Mouse (Mus musculus): ENCODE measurements at regions not wholly inside any gene's neighbourhood (a gene's known extent, or its start where the extent isn't known, plus 50 kb on each side); places are given as distances from the start of the nearest gene placed in this dataset.
"Not testable (repeated sequence)": the region's sequence is repeated elsewhere in the genome, so short reads cannot be mapped to it uniquely, and the experiment has no call there.

DNA sequence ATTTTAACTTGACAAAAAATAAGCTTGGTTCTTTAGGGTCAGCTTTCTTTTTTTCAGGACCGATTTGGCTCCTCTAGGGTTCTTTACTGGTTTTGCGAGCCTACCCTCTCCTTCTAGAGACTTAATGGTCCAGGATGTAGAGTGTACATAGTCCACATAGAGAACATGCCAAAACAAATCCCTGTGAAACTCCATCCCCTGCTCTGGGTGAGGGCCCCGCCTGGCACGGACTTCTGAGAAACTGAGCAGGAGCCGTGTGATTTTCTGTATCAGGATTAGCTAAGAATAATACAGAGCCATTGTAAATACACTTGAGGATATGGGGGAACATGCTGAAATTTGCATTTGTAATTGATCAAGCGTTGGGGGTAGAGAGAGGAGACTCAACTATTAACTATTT lies 118.2 kb upstream of the Teddm2 start:
- DNase-seq = no peak

DNA sequence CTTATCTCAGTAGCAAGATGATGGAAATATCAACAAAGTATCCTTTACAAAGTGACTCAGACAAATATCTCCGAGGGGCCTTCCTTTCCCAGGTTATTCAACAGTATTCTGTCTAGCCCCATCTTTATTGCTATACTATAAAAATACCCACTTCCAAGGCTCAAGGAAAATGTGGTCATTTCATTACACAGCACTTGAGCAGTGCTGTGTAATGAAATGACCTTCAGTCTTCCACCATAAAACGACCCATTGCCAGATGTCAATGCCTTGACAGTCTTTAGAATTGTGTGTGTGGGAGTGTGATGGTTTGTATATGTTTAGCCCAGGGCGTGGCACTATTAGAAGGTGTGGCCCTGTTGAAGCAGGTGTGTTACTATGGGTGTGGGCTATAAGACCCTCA lies 124.3 kb upstream of the Teddm2 start:
- no peak for DNase-seq

DNA sequence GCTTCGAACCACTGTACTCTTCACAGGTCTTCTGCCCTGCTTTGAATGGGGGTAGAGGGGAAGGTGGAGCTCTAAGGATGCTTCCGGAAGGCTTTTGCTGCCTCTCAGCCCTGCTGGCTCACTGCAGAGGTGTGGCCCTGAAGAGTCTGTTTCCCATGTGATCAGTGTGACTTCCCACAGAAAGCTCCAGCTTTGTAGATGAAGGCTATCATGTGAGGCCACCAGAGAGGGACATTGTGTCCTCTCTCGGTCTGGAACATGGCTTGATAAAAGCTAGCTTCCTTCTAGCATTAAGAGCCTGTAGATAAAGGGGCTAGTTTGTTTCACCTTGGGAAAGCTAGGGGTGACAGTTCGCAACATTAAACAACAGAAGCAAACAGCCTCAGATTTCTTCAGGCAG lies 127.3 kb upstream of the Teddm2 start:
- DNase-seq = no peak

DNA sequence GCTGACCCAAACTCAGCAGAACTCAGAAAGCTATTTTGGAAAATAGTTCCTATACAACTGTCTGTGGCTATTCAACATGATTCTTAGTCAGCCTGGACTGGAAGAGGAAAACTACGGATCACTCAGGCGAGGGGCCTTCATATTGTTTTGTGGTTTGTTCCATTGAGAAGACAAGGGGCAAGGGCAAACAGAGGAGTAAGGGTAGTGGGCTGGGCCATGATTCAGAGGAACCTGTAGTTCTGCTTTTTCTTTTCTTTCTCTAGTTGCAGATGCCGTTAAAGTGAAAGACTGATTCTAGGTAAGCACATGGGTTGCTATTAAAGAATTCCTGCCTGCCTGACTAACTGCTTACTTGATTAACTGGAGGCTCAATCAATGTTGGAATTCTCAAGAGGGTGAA lies 129.8 kb upstream of the Teddm2 start:
- DNase-seq = no peak

- DNase-seq = peak; percentile 90
These were observed 132.7 kb upstream of the Teddm2 start for GRCm38 (mm10) chr1:154032669-154033099.

DNA sequence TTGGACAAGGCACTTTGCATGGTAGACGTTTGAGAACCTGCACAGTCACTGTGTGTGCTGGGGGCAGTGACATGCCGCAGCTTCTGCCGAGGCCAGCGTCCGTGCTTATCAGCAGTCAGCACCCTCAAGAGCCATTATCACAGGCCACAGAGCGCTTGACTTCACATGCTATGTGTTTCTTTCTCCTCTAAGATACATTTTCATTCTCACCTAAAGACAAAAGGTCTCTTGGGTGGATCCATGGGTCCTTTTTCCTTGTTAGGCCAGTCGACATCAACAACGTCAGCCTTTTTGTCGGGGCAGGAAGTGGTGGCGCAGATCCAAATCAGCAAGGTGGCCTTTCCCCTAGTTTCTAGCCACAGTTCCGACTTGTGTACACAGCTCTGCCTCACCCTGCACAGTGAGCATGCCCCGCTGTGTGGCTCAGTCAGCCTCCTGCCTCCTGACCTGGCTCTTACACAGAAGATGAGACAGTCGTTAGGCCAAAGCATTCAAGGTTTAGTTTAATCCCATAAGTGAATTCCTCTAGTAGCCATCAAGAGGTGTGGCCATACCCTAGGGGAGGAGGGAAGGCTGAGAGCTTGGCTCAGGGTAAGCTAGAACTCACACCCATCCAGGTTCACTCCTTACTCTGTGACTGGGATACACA lies 134.1 kb upstream of the Teddm2 start:
- peak; percentile 40 for DNase-seq

- no peak for DNase-seq
These were observed 136.8 kb upstream of the Teddm2 start for GRCm38 (mm10) chr1:154036729-154037270.

GRCm38 (mm10) chr1:154038241-154038640 lies 138.2 kb upstream of the Teddm2 start:
- no peak for DNase-seq

GRCm38 (mm10) chr1:154040907-154041306 lies 140.9 kb upstream of the Teddm2 start:
- no peak for DNase-seq

- DNase-seq = no peak
These were observed 142.9 kb upstream of the Teddm2 start for GRCm38 (mm10) chr1:154042956-154043355.

- peak; percentile 20 for DNase-seq
These were observed 144.7 kb upstream of the Teddm2 start for GRCm38 (mm10) chr1:154044712-154045111.

DNA sequence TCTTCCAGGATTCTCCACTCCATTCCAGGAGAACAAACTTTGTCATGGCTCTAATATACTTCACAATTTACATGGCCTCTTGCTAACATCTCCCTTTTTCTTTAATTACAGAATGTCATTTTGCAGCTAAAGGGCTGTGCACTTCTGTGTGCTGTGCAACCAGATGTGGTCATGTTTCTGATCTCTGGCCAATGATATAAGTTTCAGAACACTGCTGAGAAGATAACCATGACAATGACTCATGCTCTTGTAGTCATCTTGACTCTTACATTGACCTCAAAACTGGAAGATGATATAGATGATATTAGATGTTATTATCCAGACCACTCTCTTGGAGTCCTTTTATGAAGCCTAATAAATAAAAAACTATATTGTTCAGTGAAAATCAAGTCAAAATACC lies 145.9 kb upstream of the Teddm2 start:
- DNase-seq = no peak

DNA sequence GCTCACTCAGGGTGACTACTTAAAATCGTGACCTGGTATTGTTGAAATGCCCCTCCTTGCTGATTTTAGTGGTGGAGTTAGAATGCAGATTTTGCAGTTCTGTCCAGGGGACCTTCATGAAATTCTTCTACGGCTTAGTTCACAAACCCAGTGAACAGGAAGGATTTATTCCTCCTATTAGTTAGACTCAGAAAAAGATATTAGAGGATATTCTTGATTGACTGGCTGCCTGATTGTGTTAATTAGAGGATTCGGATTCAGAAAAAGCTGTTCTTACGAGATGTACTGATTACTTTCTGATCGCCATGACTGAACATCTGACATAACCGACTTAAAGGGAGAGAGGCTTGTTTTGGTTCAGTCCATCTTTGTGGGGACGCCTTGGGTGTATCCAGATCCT lies 147.3 kb upstream of the Zfp648 start:
- no peak for DNase-seq

DNA sequence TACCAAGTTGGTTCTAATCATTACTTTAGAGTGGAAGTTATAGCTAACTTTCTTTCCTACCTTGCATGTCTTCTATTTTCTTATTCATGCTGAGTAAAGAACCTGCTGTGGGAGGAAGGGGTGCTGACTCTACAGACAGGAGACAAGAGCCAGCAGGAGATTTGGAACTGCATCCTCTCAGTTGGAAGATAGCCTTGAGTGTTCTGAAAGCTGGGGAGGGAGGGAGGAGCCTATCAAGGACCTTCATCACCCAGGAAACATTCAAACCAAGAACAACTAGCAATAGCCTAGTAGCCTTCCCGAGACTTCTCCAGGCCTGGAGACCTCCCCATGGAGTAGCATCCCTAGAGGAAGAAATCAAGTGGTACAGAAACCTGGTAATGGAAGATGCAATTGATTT lies 146.1 kb upstream of the Zfp648 start:
- DNase-seq = peak; percentile 50

GRCm38 (mm10) chr1:154061397-154061796 lies 139.6 kb upstream of the Zfp648 start:
- DNase-seq = not testable (repeated sequence)

- DNase-seq = no peak
These were observed 139.1 kb upstream of the Zfp648 start for GRCm38 (mm10) chr1:154061851-154062250.

- DNase-seq = peak; percentile 37
These were observed 138.3 kb upstream of the Zfp648 start for GRCm38 (mm10) chr1:154062666-154063065.

DNA sequence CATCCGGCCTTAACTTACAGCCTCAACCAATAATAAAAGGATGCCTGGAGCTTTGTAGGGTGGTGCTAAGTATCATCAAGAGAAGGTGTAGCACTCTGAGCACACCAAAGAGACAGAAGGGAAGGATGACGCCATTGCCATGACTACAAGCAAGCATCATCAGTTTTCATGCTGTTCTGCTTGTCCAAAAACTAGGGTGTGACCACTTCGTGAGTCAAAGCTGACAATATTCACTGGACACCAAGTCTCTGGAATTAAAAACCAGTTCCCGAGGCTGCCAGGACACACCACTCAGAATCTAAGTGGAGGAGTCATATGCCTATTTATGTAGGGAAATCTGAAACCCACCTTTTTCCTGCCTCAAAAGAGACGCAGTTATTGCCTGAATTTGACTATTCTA lies 136.4 kb upstream of the Zfp648 start:
- DNase-seq = no peak

DNA sequence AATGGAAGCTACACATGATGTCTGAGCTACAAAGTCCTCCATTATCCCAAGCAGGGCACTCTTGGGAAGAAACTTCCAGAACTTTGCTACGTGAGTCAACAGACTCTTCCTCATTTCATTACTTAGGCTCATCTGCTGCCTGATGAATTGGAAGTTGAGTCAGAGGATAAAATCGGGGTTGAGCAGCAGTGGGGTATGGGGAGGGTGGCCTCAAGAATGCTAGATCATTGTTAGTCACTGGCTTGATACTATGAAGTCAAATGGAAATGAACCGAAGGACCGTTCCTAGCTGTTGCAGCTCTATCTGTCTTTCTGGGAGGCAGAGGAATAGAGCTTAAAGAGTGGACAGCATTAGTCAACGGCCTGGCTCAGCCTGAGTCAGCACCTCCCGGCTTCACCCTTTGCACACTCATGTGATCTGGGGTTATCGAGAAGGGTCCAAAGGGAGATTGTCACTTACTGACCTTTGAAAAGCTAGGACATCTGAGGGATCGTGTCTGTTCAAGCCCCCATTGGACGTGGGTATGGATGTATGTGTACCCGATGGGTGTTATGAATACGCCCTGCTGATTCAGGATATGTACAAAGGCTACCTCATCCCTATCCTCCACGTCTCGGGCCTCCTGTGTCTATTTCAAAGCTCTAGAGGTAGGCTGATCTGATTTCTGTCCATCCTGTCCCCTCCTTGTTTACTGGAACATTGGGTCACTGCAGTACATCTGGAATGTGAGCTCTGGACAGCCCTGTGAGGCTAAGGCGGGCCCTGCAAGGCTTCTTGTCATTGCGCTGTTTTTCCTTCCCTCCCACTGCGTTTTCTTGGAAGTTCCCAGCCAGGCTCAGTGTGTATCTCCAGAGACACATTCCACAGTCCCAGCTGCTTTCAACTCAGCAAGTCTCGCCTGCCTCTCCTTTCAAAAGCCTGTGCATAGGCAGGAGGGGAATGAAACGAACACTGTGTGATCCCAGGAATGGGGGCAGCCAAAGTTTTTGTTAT lies 135.4 kb upstream of the Zfp648 start:
- peak; percentile 43 for DNase-seq

GRCm38 (mm10) chr1:154067856-154068255 lies 133.1 kb upstream of the Zfp648 start:
- no peak for DNase-seq

GRCm38 (mm10) chr1:154074270-154074669 lies 126.7 kb upstream of the Zfp648 start:
- no peak for DNase-seq

- peak; percentile 22 for DNase-seq
These were observed 124.1 kb upstream of the Zfp648 start for GRCm38 (mm10) chr1:154076684-154077475.
